Mouse (Mus musculus) mouse embryonic stem cell (cell line): ENCODE measurements around the gene Zbtb2.

Experiments
- in situ Hi-C, 2 experiments: fragments of 300-500 bp; cut with MboI; formaldehyde crosslinking; loops; 1 replicate in 1 of 2; 3 replicates in 1 of 2; pipeline ENCODE4 v1.14.3; 2019 to 2020; ENCODE audit warnings: low sequenced_read_pairs in 2 of 2, low pct_unique_long_range_greater_than_20kb in 1 of 2, mixed read lengths in 1 of 2; ENCODE audit not compliant: unreplicated experiment in 1 of 2

Zbtb2 gene

GRCm38 (mm10) chr10:4347136-4347492 lies 40.8 kb downstream of the Zbtb2 start:
- in situ Hi-C loops = no loop called here

- in situ Hi-C loops = no loop called here
Measured at GRCm38 (mm10) chr10:4346489-4347135, 41.3 kb downstream of the Zbtb2 start.

GRCm38 (mm10) chr10:4341430-4341829 lies 46.5 kb downstream of the Zbtb2 start:
- in situ Hi-C loops = no loop called here

GRCm38 (mm10) chr10:4338863-4339461 lies 48.9 kb downstream of the Zbtb2 start:
- in situ Hi-C loops = loop anchor here in 1 of 2 experiments (10.0 kb wide), 1 partner anchor 174 kb away; no protein-coding TSS in a partner anchor

- in situ Hi-C loops = loop anchor here in 1 of 2 experiments (10.0 kb wide), 1 partner anchor 169 kb away; no protein-coding TSS in a partner anchor
Measured at GRCm38 (mm10) chr10:4334039-4334683, 53.7 kb downstream of the Zbtb2 start.

- in situ Hi-C loops = loop anchor here in 1 of 2 experiments (10.0 kb wide), 1 partner anchor 169 kb away; no protein-coding TSS in a partner anchor
Measured at GRCm38 (mm10) chr10:4333319-4333718, 54.6 kb downstream of the Zbtb2 start.

- in situ Hi-C loops = loop anchor here in 1 of 2 experiments (10.0 kb wide), 1 partner anchor 168 kb away; no protein-coding TSS in a partner anchor
Measured at GRCm38 (mm10) chr10:4332228-4332979, 55.5 kb downstream of the Zbtb2 start.

- in situ Hi-C loops = no loop called here
Measured at GRCm38 (mm10) chr10:4327716-4328115, 60.2 kb downstream of the Zbtb2 start.

- in situ Hi-C loops = no loop called here
Measured at GRCm38 (mm10) chr10:4325562-4325961, 62.3 kb downstream of the Zbtb2 start.

- in situ Hi-C loops = no loop called here
Measured at GRCm38 (mm10) chr10:4323885-4324284, 64.0 kb downstream of the Zbtb2 start.
